Mouse (Mus musculus) thymus, postnatal 0 days (tissue): ENCODE data around the gene Fgfr2. TPM values are rescaled to one million over a fixed set of nuclear protein-coding genes. Genes with fewer than 3 reads are reported as not detected.

Source experiments
- DNase-seq: peaks from one replicate; pipeline ENCODE4 v3.0.0-alpha.2; 2015; ENCODE audit warnings: low spot score
- polyA plus RNA-seq: library from polyadenylated mRNA; unstranded; fragments of >200 nt; fragmentation: Nextera tagmentation; extraction: Ambion mirVana; gene quantifications from 2 replicates; pipeline ENCODE4 v1.2.1, GENCODE M21; 2015

Fgfr2 gene
- polyA plus RNA-seq, 1 experiment from 2014 or later, result 23.6 TPM

DNA sequence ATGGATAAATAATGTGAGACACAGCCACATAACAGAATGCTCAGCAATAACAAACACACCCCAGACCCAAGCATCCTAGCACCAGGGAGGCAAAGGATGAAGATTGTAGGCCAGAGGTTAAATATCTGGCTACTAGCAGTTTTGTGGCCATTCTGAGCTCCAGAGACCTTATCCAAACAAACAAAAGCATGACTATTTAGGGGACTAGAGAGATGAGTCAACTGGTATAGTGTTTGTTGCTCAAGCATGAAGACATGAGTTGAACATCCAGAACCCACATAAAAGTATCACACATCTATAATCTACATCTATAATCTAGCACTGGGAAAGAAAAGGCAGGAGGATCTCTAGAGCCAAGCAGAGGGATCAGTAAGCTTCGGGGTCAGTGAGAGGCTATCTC, 280.7 kb downstream of the Fgfr2 start:
- DNase-seq, result no peak

- DNase-seq, result no peak
Measured at GRCm38 (mm10) chr7:132841287-132841686, 281.9 kb downstream of the Fgfr2 start.

DNA sequence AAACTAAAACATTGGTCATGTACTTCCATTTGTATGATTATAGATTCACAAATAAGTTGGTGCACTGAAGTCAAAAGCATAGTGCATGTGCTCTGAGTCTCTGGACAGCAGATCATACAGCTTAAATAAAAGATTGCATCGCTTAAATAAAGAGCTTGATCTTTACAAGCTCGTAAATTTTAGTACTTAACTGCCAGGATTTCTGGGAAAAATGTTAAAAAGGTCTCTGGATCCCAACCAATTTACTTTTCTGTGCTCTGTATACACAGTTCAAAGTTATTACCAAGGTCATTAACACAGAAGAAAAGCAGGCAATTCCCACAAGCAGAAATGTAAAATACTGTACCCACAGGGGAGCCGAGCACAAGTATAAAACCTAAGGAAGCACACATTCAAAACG, 292.2 kb downstream of the Fgfr2 start:
- DNase-seq, result no peak

- no peak for DNase-seq
Measured at GRCm38 (mm10) chr7:132824346-132825022, 298.7 kb downstream of the Fgfr2 start.

- no peak for DNase-seq
Measured at GRCm38 (mm10) chr7:132823832-132824231, 299.3 kb downstream of the Fgfr2 start.

DNA sequence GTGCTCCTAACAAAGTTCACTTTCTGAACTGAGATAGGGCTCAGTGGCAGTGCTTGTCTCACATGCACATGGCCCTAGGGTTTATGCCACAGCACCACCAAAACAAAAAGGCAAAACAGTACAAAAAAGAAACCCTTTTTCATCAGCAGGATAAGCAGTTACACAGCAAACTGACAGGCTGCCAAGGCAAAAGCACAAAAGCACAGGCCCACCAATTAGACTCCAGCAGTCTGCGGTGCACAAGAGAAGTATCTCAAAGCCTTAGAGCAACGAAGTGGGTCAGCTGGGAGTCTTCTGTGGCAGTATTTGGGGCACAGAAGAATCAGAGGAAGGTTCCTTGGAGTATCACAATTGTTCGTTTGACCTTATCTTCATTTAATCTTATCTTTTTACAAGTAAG, 302.5 kb downstream of the Fgfr2 start:
- DNase-seq, result no peak

DNA sequence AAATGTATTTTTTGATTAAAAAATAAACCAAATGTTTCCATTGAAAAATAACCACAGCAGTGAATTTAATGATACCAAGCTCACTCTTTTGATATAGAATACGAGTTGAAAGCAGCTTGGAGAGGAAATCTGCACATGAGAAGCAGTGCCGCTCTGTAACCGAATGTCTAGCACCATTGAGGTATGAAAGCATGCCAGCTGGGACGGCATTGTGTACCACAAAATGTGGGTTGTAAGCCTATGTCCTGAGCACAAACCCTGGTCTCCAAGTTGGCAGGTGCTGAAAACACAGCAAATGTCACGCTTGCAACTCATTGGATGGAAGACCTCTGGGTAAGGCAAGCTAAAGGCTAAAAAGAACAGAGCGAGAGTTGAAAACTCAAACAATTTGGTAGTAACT, 306.1 kb downstream of the Fgfr2 start:
- DNase-seq, result no peak

- DNase-seq, result no peak
Measured at GRCm38 (mm10) chr7:132816528-132816927, 306.6 kb downstream of the Fgfr2 start.

DNA sequence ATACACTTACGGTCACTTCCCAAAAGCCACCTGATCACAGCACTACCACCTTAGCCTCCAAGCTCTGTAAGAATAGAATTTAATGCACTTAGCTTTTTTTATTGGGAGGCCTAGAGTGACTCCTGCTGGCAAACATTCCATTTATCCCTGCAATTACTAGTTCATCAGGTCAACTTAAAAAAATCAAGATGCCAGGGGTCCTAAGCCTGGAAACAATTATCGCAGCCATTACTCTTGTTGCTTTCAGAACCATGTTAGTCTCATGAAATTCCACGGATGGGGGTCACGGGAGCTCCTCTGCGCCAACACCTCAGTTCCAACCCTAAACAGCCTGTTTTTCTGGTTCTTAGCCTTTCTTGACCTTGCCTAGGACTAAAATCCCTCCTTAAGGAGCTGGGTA, 308.1 kb downstream of the Fgfr2 start:
- DNase-seq, result no peak

GRCm38 (mm10) chr7:132814089-132814450, 309.1 kb downstream of the Fgfr2 start:
- no peak for DNase-seq

GRCm38 (mm10) chr7:132813416-132814088, 309.6 kb downstream of the Fgfr2 start, which contains the start of gene Fam53b:
TSS of gene Fam53b (minus strand) at chr7:132813886.
- DNase-seq, result peak; percentile 65

DNA sequence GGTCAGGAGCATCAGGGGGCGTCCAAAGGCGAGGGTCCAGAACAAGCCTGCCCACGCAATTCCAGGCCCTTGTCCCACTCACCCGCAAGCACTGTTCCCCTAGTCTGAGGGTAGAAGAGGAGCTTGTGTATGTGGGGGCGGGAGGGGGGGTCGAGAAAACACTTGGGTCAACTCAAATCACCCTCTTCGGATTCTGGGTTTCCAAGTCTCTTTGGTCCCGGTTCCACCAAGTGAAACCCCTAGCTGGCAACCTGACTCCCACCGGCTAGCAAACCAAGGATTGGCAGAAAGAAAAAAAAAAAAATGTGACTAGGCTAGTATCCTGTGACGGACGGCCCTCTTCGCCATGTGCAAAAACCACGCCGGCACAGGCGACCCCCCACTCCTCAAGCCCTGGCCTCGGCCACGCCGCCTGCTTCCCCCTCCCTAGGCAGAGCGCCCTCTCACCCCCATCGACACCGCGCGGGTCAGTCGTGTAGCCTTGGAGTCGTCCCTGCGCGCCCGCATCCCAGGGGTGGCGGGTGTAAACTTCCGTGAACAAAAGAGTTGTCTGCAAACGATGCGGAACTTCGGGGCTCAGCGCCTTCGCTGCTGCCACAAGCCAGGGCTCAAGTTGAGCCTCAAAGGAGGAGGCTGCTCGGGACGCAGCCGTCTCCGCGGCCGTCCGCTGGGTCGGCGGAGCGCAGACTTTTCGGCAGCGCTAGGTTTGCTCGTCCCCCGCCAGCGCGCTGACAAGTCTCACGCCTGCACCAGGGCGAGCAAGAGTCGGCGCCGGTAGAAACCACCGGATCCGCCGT, 310.3 kb downstream of the Fgfr2 start:
- DNase-seq, result no peak

- peak; percentile 61 for DNase-seq
Measured at GRCm38 (mm10) chr7:132811716-132812618, 311.2 kb downstream of the Fgfr2 start.

- peak; percentile 91 for DNase-seq
Measured at GRCm38 (mm10) chr7:132810879-132811278, 312.3 kb downstream of the Fgfr2 start.

DNA sequence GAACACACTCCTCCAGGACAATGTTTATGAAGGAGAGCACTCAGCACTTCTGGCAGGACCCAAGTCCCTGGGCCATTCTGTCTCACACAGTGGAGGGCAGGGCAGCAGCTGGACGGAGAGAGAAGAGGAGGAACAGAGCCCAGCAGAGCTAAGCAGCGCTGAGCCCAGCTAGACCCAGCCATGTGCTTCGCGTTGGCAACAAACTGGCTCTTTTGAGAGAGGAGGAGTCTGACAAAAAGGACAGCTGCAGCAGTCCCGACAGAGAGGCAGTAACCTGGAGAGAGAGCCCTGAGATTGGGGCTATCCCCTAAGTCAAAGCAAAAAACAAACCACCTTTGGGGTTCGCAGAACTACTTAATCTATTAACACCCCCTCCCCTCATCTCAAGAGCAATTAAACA, 312.8 kb downstream of the Fgfr2 start:
- peak; percentile 38 for DNase-seq

- no peak for DNase-seq
Measured at GRCm38 (mm10) chr7:132809721-132810120, 313.4 kb downstream of the Fgfr2 start.

DNA sequence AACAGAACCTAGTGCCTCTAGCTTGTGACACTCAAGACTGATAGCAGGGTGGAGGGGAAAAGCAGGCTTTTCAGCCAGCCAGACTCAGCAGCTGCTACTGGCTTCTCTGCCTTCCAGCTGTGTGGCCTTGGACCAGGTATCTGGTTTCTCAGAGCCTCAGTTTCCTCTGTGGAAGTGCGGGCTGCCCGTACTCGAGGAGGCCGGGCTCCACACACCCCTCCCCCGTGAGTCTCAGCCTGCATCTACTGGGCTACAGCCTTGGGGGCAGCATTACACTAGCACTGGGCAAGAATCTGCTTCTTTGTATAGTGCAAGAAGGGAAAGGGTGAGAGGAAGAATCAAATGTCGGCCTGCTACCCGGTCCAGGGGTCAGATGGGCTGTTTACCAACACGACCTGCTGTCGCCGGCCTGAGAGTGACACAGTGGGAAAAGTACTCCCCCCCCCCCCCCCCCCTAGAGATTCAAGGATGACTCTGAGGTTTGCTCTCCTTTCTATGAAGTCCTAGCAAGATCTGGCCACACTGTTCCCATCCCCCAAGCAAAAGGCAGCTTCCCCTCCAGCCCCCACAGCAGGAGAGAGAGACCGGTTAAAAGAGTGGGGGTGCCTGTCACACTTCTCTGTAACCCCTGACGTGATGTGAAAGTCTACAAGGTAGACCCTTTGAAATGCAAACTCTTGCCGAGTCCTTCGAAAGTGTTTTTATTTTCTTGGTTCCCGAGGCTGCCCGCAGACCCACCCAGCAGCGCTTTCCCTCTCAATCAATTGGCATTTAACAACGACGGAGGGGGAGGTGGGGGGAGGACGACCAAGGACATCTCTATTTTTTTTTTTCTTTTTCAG, 314.1 kb downstream of the Fgfr2 start:
- DNase-seq, result peak; percentile 53

GRCm38 (mm10) chr7:132808051-132808796, 314.9 kb downstream of the Fgfr2 start:
- DNase-seq, result no peak
